Mouse (Mus musculus): ENCODE data around the gene D11Wsu47e. TPM values are rescaled to one million over a fixed set of nuclear protein-coding genes. Genes with fewer than 3 reads are reported as not detected.

The D11Wsu47e gene
- polyA plus RNA-seq, 1 experiment from 2014 or later: 22.9 TPM

DNA sequence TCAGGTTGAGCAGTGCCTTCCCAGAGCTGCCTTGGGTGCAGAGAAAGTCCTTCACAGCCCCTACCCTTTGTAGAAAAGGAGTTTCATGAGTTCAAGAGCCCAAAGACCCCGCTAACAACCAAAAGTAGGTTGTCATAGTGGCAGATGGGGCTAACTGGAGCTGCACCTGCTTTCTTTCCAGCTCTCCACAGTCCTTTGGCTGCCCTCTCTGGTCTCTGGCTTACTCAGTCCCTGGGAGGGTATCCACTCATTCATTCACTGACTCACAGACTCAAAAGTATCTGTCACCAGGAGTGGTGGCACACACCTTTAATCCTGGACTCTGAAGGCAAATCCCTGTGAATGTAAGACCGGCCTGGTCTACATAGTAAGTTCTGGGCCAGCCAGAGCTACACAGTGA lies 31.9 kb downstream of the D11Wsu47e start:
- no peaks in the 10 kb centered on the region for H3K36me3 ChIP-seq (ENCODE audit: control insufficient read depth, insufficient read depth, low read length)
- no peaks in the 10 kb centered on the region for H3K9me3 ChIP-seq (ENCODE audit: control insufficient read depth, low read length)
- no peak for DNase-seq (ENCODE audit: low spot score)
- ATAC-seq (replicated peaks; ENCODE audit: low FRiP score): no peak
- no peak overlapping the region for H3K4me3 ChIP-seq (ENCODE audit: low read depth, low read length)
- WGBS: 94% methylated on average over 2 of the region's 2 CpGs
- no peaks in the 10 kb centered on the region for H3K27me3 ChIP-seq (replicated peaks; ENCODE audit: control insufficient read depth, insufficient read depth, low read length)
- no peaks in the 10 kb centered on the region for H3K4me1 ChIP-seq (replicated peaks; ENCODE audit: control insufficient read depth, insufficient read depth, low read length)
- no peak overlapping the region for H3K4me2 ChIP-seq
- H3K27ac ChIP-seq (ENCODE audit: low read depth, low read length): no peak overlapping the region
- no peak overlapping the region for H3K9ac ChIP-seq (ENCODE audit: low read depth, low read length)

DNA sequence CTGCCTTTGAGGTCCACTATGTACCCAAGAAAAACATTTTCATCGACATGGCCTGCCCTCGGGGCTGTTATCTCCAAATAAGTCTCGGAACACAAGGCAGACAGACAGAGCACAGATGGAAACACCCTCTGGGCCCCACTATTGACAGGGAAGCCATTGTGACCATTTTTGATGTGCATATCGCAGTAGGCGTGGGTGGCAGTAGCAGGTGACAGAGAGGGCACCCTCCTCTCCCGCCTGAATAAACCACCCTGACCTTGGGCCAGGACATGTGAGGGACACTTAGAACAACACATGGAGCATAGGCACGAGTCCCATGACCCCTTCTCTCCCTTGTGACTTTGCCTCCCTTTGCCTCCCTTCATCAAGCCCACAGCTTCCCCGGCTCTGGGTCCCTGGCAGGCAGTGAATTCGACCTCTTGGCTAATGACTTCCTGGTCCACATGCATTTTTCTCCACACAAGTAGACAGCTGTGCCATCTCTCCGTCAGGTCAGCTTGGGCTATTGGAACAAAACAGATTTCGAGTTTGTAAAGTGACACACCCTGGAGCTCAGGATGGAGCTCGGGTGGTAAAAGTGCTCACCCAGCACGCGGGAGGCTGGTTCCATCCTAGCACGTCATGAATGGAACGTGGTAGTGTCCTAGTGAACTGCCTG lies 33.7 kb downstream of the D11Wsu47e start:
- Histone ChIP-seq H3K4me2 (no peak overlapping the region), H3K4me1 (replicated peaks; ENCODE audit: control insufficient read depth, insufficient read depth, low read length) (no peaks in the 10 kb centered on the region), H3K9me3 (ENCODE audit: control insufficient read depth, low read length) (no peaks in the 10 kb centered on the region), H3K27me3 (replicated peaks; ENCODE audit: control insufficient read depth, insufficient read depth, low read length) (no peaks in the 10 kb centered on the region), H3K4me3 (ENCODE audit: low read depth, low read length) (no peak overlapping the region), H3K9ac (ENCODE audit: low read depth, low read length) (no peak overlapping the region), H3K36me3 (ENCODE audit: control insufficient read depth, insufficient read depth, low read length) (no peaks in the 10 kb centered on the region), H3K27ac (ENCODE audit: low read depth, low read length) (no peak overlapping the region)
- ATAC-seq (replicated peaks; ENCODE audit: low FRiP score) (no peak), DNase-seq (ENCODE audit: low spot score) (no peak)
- WGBS: 66% methylated on average over 16 of the region's 16 CpGs

DNA sequence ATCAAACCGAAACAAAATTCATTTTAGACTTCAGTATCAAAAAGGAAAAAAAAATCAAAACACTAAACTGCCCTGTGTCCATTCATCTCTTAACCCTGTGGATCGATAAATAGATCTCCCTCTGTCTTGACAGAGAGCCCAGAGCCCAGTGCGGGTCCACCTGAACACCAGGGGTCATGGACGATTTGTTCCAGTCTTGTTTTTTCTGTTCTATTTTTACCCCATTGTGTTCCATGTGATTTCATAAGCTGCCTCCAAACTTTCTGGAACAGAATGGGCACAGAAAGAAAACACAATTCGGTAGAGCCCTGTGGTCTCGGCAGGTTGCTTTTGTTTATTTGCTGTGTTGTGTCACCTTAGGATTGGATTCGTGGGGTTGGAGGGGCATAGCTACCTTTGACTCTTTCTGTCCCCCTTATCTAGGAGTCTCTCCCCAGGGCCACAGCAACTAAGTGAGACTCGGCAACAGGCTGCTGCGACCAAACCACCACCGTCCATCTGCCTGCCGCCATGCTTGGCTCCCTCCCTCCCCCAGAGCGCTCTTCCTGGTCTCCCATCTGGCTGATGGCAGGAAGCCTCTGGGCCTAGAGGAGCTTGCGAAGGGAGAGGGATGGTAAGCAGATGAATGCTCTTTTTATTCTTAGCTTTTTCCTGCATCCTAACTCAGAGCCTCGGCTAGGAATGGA lies 38.3 kb downstream of the D11Wsu47e start:
- Histone ChIP-seq H3K27ac (ENCODE audit: low read depth, low read length) (no peak overlapping the region), H3K4me3 (ENCODE audit: low read depth, low read length) (no peak overlapping the region), H3K9me3 (ENCODE audit: control insufficient read depth, low read length) (no peaks in the 10 kb centered on the region), H3K27me3 (replicated peaks; ENCODE audit: control insufficient read depth, insufficient read depth, low read length) (no peaks in the 10 kb centered on the region), H3K4me1 (replicated peaks; ENCODE audit: control insufficient read depth, insufficient read depth, low read length) (no peaks in the 10 kb centered on the region), H3K9ac (ENCODE audit: low read depth, low read length) (no peak overlapping the region), H3K36me3 (ENCODE audit: control insufficient read depth, insufficient read depth, low read length) (peaks cover 12% of the 10 kb centered on the region), H3K4me2 (no peak overlapping the region)
- 64% methylated on average over 14 of the region's 14 CpGs for WGBS
- ATAC-seq (replicated peaks; ENCODE audit: low FRiP score): no peak
- no peak for DNase-seq (ENCODE audit: low spot score)

DNA sequence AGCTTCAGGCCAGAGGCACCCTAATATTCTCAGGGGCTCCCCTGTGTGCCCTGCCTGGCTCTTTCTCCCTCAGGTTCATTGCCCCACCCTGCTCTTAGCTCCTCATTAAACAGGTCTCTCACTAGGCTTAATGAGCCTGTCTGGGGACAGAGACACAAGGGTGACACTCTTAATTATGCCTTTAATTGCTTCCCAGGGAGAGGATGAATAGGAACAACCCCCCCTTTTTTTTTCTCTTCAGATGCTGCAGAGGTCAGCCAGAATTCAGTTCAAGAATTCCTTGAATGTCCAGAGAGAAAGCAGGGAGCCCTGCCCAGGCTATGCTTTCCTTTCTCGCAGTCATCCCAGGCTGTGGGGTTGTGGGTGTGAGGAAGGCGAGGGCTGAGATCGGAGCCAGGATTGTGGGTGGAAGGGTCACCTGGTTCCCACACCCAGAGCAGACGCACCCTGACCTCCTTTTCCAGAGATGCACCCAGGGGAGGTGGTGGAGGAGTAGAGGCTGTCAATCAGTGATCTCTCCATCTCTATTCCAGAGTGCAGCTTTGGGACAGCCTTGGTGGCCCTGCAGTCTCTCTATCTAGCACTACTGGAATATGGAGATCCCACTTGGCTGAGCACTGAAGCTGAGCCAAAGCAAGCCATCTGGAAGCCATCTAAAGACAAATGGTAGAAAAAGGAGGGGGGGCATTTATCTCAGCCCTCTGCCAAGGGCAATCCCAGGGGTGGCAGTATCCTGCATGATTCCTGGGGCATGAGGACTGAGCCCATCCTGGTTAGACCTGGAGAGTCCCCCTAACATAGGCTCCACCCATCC lies 41.2 kb downstream of the D11Wsu47e start:
- no peak overlapping the region for H3K27ac ChIP-seq (ENCODE audit: low read depth, low read length)
- H3K9me3 ChIP-seq (ENCODE audit: control insufficient read depth, low read length): no peaks in the 10 kb centered on the region
- no peak overlapping the region for H3K9ac ChIP-seq (ENCODE audit: low read depth, low read length)
- 93% methylated on average over 4 of the region's 4 CpGs for WGBS
- ATAC-seq (replicated peaks; ENCODE audit: low FRiP score) (no peak), DNase-seq (ENCODE audit: low spot score) (no peak)
- H3K36me3 ChIP-seq (ENCODE audit: control insufficient read depth, insufficient read depth, low read length): peaks cover 29% of the 10 kb centered on the region
- no peak overlapping the region for H3K4me3 ChIP-seq (ENCODE audit: low read depth, low read length)
- H3K27me3 ChIP-seq (replicated peaks; ENCODE audit: control insufficient read depth, insufficient read depth, low read length): no peaks in the 10 kb centered on the region
- H3K4me1 ChIP-seq (replicated peaks; ENCODE audit: control insufficient read depth, insufficient read depth, low read length): peaks cover 5% of the 10 kb centered on the region; the same call in 1 of the 2 replicates
- no peak overlapping the region for H3K4me2 ChIP-seq

DNA sequence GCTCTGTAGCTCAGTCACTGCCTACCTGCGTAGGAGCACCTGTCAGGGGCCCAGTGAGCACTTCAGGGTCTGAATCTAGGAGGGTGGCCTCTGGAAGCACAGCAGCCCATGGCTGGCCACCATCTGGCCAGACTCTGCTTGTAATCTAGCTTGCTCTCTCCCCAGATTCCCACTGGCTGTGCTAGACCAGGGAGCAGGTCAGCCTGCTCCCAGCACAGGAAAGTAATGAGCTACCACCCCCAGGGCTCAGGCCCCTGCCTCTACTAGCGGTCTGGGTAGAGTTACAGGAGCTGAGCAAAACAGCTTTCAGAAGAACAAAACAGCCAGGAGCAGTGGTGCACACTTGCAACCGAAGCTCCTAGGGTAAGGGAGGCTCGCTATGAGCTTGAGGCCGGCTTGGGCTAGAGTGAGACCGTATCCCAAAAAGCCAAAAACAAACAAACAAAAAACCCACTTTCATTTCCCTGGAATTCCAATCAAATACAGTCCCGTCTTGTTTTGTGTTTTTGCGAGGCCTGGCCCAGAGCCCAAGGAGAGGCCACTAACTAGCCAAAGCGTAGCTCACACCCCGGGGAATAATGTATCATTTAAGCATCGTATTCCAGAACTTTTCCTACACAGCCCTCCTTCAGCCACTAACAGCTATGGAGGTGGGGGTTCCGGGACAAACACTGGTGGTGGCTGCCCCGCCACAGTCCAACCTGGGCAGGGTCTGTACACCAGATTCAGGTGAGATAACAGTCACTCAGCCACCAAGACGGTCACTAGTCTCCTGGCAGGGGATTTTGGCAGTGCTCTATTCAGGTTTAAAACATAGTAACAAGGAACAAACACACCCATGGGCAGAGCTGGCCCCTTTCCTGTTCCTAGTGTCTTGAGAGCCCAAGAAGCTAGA lies 43.0 kb downstream of the D11Wsu47e start:
- peaks cover 10% of the 10 kb centered on the region for H3K4me1 ChIP-seq (replicated peaks; ENCODE audit: control insufficient read depth, insufficient read depth, low read length)
- H3K9ac ChIP-seq (ENCODE audit: low read depth, low read length): no peak overlapping the region
- H3K9me3 ChIP-seq (ENCODE audit: control insufficient read depth, low read length): no peaks in the 10 kb centered on the region
- H3K4me2 ChIP-seq: no peak overlapping the region
- peaks cover 29% of the 10 kb centered on the region for H3K36me3 ChIP-seq (ENCODE audit: control insufficient read depth, insufficient read depth, low read length)
- ATAC-seq (replicated peaks; ENCODE audit: low FRiP score) (no peak), DNase-seq (ENCODE audit: low spot score) (no peak)
- H3K27me3 ChIP-seq (replicated peaks; ENCODE audit: control insufficient read depth, insufficient read depth, low read length): no peaks in the 10 kb centered on the region
- H3K4me3 ChIP-seq (ENCODE audit: low read depth, low read length): no peak overlapping the region
- WGBS: 93% methylated on average over 14 of the region's 14 CpGs
- no peak overlapping the region for H3K27ac ChIP-seq (ENCODE audit: low read depth, low read length)

DNA sequence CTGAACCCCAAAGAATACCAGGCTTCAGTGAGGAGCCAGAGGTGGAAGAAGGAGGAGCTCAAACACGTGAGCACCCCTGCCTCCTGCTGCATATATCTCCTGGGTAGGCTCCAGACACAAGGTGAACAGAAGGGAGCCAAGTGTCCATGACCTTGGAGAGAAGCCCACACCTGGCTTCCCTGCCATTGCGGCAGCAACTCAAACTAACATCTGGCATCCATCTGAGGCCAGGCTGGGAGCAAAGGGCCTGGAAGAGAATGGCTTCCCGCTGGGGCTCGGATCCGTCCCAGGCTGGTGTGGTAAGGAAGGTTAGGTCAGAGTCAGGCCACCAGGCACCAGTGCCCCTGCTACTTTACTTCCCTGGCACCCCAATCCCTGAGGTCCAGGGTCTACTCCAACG lies 43.8 kb downstream of the D11Wsu47e start:
- Histone ChIP-seq H3K36me3 (ENCODE audit: control insufficient read depth, insufficient read depth, low read length) (peaks cover 29% of the 10 kb centered on the region), H3K27ac (ENCODE audit: low read depth, low read length) (no peak overlapping the region)
- DNase-seq (ENCODE audit: low spot score): no peak

DNA sequence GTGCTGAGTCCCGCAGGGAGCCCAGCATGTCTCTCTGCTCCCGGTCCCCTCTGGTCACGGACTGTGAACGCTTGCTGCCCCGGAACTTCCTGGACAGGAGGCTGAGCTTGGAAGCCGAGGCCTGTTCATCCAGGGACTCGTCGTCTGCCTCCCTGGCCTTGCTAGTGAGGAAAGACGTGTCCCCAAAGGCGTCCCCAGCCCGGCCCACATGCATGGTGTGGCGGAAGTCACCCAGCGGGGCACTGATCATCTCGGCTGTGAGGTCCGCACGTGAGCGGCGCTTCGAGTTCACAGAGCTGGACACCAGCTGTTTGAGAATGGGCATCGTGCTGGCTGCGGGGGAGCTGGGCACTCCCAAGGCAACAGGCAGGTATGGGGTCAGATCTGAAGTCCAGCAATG lies 45.0 kb downstream of the D11Wsu47e start:
- peaks cover 26% of the 10 kb centered on the region for H3K4me1 ChIP-seq (replicated peaks; ENCODE audit: control insufficient read depth, insufficient read depth, low read length)

More for the DNA sequence above, 43.8 kb downstream of the D11Wsu47e start:
- no peak overlapping the region for H3K9ac ChIP-seq (ENCODE audit: low read depth, low read length)
- no peaks in the 10 kb centered on the region for H3K9me3 ChIP-seq (ENCODE audit: control insufficient read depth, low read length)
- no peak overlapping the region for H3K4me2 ChIP-seq
- WGBS: 82% methylated on average over 6 of the region's 6 CpGs
- ATAC-seq (replicated peaks; ENCODE audit: low FRiP score): no peak
- no peaks in the 10 kb centered on the region for H3K27me3 ChIP-seq (replicated peaks; ENCODE audit: control insufficient read depth, insufficient read depth, low read length)
- H3K4me3 ChIP-seq (ENCODE audit: low read depth, low read length): no peak overlapping the region
- peaks cover 14% of the 10 kb centered on the region for H3K4me1 ChIP-seq (replicated peaks; ENCODE audit: control insufficient read depth, insufficient read depth, low read length)

DNA sequence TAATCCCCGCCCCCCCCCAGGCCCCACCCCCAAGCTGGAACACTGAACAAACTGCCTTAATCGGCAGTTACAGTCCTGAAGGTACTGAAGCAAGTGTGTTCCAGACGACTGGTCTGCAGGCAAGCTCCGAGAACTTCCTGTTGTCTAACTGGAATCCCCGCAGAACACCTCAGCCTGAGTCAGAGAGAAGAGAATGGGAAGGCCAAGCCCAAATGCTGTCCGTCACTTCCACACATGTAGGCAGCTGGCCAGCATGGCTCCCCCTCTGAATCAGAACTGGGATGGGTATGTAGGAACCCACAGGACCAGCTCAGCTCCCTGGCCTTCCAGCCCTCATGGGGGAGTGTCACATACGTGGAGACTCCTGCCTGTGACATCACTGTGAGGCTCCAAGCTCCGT lies 45.7 kb downstream of the D11Wsu47e start:
- WGBS: 64% methylated on average over 8 of the region's 8 CpGs
- no peaks in the 10 kb centered on the region for H3K27me3 ChIP-seq (replicated peaks; ENCODE audit: control insufficient read depth, insufficient read depth, low read length)
- peaks cover 29% of the 10 kb centered on the region for H3K36me3 ChIP-seq (ENCODE audit: control insufficient read depth, insufficient read depth, low read length)
- no peak overlapping the region for H3K27ac ChIP-seq (ENCODE audit: low read depth, low read length)
- no peaks in the 10 kb centered on the region for H3K9me3 ChIP-seq (ENCODE audit: control insufficient read depth, low read length)
- no peak for DNase-seq (ENCODE audit: low spot score)
- ATAC-seq (replicated peaks; ENCODE audit: low FRiP score): no peak
- H3K4me3 ChIP-seq (ENCODE audit: low read depth, low read length): no peak overlapping the region
- no peak overlapping the region for H3K9ac ChIP-seq (ENCODE audit: low read depth, low read length)
- H3K4me2 ChIP-seq: no peak overlapping the region
- H3K4me1 ChIP-seq (replicated peaks; ENCODE audit: control insufficient read depth, insufficient read depth, low read length): peaks cover 31% of the 10 kb centered on the region

More for the DNA sequence above, 45.0 kb downstream of the D11Wsu47e start:
- 94% methylated on average over 21 of the region's 21 CpGs for WGBS
- H3K27ac ChIP-seq (ENCODE audit: low read depth, low read length): no peak overlapping the region
- H3K9ac ChIP-seq (ENCODE audit: low read depth, low read length): no peak overlapping the region
- H3K36me3 ChIP-seq (ENCODE audit: control insufficient read depth, insufficient read depth, low read length): peaks cover 29% of the 10 kb centered on the region
- H3K4me3 ChIP-seq (ENCODE audit: low read depth, low read length): no peak overlapping the region
- H3K27me3 ChIP-seq (replicated peaks; ENCODE audit: control insufficient read depth, insufficient read depth, low read length): no peaks in the 10 kb centered on the region
- ATAC-seq (replicated peaks; ENCODE audit: low FRiP score) (no peak), DNase-seq (ENCODE audit: low spot score) (no peak)
- H3K4me2 ChIP-seq: no peak overlapping the region
- H3K9me3 ChIP-seq (ENCODE audit: control insufficient read depth, low read length): no peaks in the 10 kb centered on the region
